Mouse (Mus musculus): ENCODE results near the gene Hdgfl1. TPM values are rescaled to one million over a fixed set of nuclear protein-coding genes. Genes with fewer than 3 reads are reported as not detected.

Gene Hdgfl1
- polyA plus RNA-seq, 1 experiment, result not detected

DNA sequence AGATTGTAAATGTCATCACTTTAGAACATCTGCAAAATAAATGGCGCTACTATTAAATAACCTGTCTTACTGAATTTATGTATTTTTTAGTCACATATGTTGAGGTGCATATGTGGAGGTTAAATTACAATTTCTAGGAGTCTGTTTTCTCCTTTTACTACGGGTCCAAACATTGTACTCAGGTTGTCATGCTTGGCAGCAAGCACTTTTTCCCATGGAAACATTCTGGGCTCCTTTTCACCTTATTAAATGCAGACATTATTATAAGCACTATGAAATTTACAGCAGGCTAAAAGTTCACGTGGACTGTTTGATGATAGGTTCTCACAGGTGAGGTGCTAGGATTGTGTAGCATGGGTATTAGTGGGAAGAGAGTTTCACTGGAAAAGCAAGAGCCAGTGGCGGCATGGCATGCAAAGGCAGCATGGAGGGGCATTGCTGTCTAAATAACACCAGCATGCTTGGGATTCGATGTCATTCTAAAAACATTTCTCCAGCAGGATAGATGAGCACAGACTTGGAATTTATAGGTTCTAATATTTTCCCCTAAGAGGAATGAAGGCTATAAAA lies 50.7 kb downstream of the Hdgfl1 start:
- 84% methylated on average over 5 of the region's 5 CpGs for WGBS
- Histone ChIP-seq H3K27me3 (ENCODE audit: control insufficient read depth, insufficient read depth, low read length) (no peaks in the 10 kb centered on the region), H3K36me3 (ENCODE audit: control insufficient read depth, insufficient read depth, low read length) (no peaks in the 10 kb centered on the region), H3K4me1 (ENCODE audit: control insufficient read depth, insufficient read depth, insufficient read length) (no peaks in the 10 kb centered on the region), H3K27ac (ENCODE audit: insufficient read depth, low read length) (no peak overlapping the region), H3K4me3 (ENCODE audit: extremely low read depth, insufficient read depth, insufficient read length) (no peak overlapping the region)
- DNase-seq (ENCODE audit: low read depth in 1 of 2, low spot score in 2 of 2), result no peak
- TF ChIP-seq POLR2A (IDR thresholded peaks at IDR 0.05; ENCODE audit: low read depth, low read length) (no peak), CTCF (IDR thresholded peaks at IDR 0.05; ENCODE audit: extremely low read depth, insufficient read depth, insufficient read length, insufficient replicate concordance) (no peak)
